Mouse (Mus musculus) kidney, postnatal 36 days (tissue): ENCODE measurements around the gene Erf.

Source experiments
- DNase-seq, 2 experiments: peaks; one replicate each; pipeline ENCODE4 v3.0.0; 2021 to 2022; ENCODE audit warnings: mixed read lengths in 2 of 2

Gene Erf

DNA sequence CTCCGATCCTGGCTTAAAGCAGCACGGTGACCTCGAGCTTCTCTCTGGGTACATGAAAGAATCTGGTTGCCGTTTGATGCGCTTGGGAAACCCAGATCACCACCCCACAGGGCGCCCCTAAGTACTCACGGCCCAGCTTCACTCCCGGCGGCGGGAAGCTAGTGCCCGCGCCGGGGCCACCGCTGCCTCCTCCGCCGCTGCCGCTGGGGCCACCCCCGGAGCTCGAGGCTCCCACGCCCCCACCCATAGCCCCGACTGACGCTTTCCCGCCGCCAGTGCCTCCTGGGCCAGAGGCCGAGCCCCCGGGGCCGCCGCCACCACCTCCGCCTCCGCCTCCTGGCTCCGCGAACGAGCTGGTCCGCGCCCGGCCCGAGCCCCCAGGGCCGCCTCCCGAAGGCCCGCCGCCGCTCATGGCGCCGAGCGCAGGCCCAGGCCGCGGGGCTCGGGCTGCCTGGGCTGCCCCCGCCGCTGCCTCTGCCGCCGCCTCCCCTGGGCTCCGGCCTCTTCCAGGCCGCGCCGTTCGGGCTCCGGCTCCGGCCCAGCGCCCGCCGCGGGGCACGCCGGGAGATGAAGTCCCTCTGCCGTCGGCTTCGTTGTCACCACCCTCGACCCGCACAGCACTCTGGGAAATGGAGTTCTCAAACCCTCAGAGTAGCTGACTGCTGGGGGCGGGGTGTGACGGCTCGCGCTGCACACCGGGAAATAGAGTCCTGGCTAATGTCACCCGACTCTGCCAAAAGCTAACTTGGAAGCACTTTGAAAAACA is 13.1 kb downstream of the Erf start, which contains the start of gene Gsk3a:
TSS of gene Gsk3a (minus strand) at position 603 of the 766 bp plus-strand sequence.
- peak; percentile 99 to 100 for DNase-seq

DNA sequence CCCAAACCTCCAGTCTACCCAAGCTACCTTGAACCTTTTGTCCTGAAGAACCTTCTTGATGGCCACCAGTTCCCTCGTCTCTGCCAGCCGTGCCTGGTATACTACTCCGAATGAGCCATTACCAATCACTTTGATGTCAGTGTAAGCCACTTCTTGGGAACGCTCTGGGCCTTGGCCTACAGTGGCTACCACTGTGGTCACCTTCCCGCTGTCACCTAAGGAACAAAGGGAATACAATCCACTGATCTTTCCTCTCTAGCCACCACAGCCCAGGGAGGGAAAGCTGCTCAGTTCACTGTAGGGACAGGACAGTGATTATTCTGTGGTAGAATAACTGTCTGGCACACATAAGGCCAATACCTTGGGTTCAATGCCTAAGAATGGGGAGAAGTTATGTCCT is 15.0 kb downstream of the Erf start:
- no peak for DNase-seq

DNA sequence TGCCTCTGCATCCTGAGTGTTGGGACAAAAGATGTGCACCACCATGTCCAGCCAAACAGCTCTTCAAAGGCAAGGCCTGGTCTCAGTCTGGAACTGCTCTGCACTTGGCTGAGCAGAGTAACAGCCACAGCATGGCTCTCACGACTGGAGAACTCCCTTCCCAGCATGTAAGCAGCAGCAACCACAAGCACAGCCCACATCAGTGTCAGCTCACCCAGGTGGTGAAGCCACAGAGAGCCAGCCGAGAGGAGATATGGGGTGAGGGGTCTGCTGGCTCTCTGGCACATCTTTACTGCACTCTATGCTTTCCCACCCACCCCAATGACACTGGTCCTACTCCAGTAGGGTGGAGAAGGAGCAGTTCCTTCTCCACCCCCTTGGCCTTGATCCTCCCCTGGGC is 17.5 kb downstream of the Erf start:
- no peak for DNase-seq

DNA sequence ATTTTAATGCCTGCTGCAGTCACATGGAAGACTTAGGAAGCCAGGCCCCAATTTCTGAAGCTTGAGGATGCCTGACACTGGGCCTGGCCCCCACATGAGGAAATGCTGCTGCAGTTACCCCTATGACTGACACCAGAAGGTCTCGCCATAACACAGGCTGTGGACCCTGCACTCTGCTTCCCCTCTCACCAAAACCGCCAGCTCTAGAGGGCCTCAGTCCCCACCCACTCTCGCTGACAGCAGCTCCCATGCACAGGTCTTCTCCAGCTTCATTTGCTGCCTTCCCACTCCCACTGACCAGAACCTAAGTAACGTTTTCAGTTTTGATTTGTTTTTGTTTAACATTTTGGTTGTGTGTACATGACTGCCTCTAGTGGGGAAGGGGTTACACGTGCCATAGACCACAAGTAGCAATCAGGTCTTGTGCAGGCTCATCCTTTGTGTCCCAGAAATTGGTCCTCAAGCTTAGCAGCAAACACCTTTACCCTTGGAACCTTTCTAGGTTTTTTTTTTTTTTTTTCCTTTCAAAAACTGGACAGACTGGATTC is 18.4 kb downstream of the Erf start:
- no peak for DNase-seq

DNA sequence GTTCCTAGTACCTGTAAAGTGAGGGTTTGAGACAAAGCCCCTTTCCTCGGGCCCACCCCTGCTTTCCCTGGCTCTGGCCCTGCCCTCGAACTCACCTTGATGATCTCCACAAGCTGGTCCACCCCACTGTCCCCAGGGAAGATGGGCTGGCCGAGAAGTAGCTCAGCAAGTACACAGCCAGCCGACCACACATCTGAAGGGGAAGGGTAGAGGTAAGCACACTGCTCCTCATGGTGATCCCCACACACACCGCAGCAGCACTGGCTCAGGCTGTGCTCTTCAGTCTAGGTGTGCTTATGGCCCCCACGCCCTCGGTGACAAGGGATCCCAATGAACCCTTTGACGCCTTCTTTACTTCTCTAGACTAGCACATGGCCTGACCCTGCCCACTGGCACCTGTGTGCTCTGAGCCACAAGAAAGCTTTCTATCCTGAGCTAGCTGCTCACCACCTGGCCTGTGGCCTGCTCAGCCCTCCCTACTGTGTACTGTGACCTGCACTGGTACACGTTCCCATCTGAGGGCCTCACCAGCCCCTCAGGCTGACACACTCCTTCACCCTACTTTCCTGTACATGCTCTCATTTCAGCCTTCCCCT is 19.8 kb downstream of the Erf start:
- no peak for DNase-seq

DNA sequence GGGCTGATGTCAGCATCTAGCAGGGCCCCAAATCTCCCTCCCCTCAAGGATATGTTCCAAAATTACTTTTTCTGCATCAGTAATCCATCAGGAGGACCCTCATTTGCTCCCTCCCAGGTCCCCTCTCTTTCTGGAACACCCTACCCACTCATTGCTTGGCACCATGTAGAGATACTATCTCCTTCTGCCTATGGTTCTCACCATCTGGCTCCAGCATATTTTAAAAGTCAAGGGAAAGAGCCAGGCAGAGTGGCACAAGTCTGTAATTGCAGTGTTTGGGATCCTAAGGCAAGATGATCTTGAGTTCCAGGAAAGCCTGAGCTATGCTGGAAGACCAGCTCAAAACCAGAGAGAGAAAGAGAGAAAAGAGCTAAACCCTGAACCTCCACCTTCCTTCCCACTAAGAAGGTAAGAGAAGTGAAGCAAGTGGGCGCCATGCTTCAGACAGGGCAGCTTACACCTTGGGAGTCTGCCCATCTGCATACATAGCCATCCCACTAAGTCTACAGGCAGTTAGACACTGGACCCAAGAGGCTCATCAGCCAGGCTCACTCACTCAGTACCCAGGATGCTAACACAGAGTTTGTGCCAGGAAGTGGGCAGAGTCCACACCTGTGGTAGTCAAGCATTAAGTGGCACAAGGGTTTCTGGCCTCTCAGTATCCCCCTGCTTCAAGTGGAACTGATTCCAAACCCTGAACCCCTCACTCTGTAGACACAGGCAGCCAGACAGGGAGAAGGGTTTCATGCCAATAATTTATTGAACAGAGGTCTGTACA is 22.8 kb downstream of the Erf start:
- peak; percentile 66 to 75 for DNase-seq

DNA sequence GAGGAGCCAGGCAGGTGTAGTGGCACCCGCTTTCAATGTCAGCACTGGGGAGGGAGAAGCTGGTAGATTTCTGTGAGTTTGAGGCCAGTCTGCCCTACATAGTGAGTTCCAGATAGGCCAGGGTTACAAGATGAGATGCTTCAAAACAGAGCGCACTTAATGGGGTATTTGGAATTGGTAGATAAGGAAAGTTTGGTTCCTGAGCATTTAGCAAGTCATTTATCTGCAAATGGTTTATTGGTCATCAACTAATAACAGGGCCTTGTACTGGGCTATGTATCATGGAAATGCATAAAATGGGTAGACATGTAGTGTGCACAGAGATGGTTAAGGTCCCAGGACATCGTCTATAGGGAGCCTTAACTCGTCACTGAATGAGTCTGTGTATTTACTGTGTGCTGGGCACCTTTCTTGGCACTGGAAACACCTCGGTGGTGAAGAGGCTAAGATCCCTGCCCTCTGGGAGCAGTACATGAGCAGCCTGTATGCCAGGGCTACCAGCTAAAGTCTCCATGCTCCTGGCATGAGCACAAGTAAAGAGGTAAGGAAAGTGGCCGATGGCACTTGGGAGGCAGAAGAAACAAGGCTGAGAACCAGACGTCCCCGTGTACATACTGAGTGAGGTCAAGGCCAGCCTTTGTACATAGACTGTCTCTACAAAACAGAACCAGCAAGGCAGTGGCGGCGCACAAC is 28.1 kb downstream of the Erf start:
- no peak for DNase-seq

DNA sequence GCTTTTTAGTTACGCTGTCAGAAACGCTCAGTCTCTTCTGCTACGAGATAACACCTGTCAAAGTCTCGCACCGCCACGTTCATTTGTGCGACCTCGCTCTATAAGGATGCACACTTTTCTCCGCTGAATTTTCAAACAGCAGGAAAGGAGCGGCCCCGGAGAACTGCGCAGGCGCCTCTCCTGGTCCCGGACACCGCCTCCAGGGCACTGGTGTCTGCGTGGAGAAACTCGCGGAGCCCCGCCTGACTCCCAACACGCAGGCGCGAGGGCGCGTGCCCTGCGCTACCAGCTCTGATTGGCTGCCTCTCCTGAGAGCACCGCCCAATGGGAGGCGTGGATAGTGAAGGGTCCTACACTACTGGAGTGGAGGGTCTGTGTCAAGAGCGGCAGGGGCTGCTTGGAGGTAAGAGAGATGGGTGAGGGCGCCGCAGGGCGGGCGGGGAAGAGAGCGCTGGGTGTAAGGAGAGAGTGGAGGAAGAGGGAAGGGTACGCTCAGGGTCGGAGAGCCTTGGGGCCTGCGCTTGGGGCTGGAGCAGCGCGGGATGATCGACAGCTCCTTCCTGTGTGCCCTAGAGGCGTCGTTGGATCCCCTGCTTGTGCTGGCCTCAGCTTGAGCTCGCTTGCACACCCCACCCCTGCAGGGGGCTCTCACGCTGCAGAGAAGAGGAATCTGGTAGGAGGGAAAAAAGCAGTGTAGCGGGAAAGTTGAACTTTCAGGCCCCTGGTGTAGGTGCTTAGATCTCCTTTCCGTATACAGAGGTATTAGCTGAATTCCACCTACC is 29.3 kb downstream of the Erf start, which contains the start of gene Zfp526:
TSS of gene Zfp526 (plus strand) at position 324 of the 782 bp plus-strand sequence.
- DNase-seq, result peak; percentile 99

DNA sequence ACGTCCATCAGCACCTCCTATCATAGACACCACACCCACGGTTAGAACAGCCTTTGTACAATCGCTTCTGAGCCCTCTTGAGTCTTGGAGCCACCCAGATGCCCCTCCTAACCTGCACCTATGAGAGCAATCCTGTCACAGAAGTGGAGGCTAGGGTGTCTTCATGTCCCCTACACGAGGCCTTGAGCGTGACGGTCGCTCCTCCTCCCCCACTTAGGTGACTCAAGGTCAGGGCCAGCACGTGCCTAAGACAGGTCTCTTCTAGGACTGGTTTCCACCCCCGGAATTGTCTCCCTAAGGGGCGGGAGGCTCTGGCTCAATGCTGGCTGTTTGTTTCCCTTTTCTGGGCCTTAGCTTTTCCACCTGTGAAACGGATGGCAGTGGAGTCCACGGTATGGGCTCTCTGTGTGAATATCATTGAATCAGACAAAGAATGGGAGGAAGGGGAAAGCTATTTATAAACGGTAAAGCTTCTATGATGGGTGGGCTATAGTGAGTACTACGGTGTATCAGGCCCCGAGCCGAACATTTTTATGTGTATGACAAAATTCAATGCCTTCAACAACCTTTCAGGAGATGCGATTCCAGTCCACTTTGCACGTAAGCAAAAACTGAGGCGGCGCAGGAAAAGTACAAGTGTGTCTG is 30.0 kb downstream of the Erf start, which contains the start of gene Dedd2:
TSS of gene Dedd2 (minus strand) at position 159 of the 645 bp plus-strand sequence.
- peak; percentile 64 to 67 for DNase-seq

DNA sequence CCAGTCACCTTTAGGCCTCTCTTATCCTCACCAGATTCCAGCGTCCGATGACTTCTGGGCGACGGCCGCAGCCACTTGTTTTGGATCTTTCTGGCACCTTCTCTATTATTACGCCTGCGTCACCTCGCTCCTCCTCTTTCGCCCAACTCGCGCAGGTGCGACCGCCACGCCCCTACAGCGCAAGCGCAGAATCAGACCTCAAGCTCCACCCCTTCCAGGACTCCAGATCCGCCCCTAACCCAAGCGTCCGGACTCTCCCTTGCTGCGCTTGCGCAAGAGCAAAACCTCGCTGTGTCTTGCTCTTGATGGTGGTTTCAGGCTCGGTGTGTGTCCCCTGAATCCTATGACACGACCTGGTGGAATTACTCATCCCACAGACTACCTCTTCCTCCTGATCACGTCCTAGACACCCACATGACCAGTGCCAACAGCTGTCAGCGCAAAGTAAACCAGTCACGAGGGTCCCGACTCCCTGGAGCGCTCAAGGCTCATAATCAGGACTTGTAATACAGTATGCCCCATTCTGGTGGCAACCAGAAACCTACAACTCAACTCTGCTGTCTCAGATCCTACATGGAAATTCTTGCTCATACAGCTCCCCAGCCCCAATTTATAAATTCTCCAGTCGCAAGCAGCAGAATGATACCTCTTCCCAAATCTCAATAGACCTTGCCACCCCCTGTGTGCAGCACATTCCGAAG is 30.7 kb downstream of the Erf start:
- DNase-seq, result peak; percentile 97

DNA sequence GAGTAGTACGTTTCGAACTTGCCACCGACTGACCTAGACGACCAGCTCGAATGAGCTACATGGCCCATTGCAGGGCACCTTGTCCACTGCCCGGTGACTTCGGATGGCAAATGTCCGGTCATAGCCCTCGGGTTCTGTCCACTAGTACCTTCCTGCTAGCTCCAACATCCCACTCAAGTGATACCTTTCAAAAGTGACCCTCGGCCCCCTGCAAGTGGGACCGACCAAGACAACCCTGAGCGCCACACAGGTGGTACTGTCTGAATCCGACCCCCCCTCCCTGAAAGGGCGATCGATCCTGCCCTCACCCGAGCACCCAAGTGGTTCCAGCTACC is 31.2 kb downstream of the Erf start:
- DNase-seq, result no peak

DNA sequence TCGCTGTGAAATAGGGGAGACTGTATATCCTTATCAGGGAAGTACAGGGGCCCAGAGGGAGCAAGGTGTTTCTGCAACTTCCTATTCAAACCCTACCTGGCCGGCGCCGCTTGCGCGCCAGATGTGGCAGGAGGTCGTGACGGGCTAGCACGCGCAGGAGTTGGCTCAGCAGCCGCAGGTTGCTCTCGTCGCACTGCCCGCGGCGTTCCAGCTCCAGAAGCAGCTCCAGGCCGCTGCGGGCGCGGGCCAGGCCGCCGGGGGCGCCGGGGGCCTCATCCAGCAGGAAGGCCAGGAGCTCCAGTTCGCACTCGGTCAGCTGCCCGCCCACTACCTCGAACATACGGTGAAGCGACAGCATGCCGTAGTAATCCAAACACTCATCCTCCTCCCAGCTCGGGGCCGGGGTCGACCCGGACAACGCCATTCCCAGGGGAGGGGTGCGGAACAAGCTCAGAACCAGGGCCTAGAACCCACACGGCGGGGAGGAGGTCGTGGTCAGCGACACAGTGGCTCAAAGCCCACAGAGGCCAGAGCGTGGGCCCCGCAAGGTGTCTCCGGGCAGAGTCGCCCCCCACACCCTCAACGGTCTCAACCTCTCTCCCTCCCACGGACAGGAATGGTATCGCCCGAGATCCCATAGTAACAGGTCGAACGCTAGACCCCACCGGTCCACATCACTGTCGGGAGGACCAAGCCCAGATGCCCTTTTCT is 31.7 kb downstream of the Erf start:
- peak; percentile 28 to 62 for DNase-seq

DNA sequence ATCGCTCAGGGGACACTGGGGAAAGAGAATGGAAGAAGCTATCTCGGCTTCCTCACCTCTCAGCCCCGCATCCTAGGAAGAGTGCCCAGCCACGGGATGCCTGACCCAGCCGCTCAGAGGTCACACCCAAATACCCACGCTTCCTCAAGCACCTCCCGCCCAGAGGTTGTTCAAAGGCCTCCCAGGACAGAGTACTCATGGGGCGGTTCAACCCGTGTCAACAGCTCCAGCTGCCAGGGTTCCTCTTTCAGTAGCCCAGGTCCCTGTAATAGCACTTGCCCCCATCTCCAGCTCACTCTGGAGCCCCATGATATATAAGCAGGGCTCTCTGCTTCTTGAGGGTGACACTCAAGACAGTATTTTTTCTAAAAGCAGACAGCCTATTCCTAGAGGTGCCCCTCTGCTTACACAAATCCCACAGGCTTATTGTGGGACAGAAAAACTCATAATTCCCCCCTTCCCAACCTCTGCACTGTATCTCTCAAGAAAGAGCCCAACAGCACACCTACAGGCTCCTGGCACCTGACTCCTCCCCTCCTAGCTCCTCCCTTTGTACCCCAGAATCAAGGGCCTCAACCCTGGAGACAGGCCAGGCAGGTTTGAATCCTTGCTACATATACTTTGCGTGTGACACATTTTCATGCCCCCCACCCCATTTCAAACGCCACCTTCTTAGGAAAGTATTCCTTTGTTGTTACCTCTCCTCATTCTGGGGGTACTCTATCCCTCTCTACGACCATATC is 32.7 kb downstream of the Erf start:
- DNase-seq, result peak; percentile 64 to 69

DNA sequence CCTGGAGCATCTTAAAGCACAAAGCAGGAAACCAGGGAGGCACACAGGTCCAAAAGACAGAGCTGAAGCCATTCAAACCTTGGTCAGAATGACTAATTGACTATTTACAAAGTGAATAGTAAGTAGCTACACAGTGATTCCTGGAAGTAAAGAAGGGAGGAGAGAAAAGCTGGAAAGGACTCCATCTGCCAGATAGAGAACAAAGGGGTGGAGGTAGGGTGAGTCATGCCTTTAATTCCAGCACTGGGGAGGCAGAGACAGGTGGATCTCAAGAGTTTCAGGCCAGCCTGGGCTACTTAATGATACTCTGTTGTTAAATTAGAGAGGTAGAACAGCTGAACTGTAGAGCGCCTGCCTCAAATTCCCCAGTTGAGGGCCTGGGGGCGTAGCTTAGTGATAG is 36.4 kb downstream of the Erf start:
- DNase-seq, result no peak

DNA sequence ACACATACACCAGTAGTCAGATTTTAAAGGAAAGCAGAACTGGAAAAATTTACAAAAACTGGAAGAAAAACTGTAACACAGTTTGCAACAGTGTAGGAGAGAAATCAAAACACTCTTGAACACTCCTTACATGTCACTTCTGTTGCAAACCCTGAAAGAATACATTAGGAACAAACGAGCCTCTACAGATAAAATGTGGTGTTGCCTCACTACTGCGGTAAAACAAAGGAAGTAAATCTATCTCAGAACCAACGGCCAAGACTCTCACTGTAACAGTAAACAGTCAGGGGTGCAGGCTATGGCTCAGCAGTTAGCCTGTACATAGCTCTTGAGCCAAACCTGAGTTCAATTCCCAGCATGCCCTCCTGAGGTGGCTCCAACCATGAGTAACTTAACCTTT is 37.5 kb downstream of the Erf start:
- DNase-seq, result no peak

DNA sequence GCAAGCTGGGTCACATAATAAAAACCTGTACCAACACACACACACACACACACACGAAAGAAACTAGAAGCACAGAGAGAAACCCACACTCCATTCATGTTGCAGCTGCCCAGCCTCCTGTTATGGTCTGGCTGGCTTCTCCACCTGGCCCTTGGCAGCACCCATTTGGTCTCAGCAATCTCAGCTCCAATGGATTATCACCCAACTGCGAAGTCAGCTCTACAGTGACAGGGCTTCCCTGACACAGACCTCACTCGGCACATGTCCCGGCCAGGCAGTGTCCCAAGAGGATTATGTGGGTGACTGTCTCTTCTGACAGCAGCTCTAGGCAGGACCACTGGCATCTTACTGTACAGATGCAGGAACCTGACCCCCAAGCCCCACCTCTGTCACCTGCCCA is 40.1 kb downstream of the Erf start:
- DNase-seq, result no peak

DNA sequence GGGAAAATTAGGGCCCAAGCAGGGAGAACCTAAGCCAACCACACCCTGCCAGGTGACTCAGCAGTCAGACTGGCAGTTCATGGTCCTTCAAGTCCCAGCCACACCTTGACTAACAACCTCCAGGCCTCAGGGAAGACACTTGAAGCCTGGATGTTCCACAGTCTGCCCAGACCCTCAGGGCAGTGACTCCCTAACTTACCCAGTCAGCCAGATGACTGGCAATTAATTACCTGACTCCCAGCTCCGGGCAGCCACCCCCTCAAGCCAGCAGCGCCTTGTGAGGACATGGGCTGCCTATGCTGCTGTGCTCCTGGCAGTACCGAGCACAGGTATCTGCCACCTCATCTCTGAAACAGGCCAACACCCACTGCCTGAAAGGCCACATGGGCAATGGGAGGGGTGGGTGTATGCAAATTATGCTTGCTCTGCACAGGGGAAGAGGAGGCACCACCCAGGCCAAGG is 41.4 kb downstream of the Erf start:
- DNase-seq, result no peak

DNA sequence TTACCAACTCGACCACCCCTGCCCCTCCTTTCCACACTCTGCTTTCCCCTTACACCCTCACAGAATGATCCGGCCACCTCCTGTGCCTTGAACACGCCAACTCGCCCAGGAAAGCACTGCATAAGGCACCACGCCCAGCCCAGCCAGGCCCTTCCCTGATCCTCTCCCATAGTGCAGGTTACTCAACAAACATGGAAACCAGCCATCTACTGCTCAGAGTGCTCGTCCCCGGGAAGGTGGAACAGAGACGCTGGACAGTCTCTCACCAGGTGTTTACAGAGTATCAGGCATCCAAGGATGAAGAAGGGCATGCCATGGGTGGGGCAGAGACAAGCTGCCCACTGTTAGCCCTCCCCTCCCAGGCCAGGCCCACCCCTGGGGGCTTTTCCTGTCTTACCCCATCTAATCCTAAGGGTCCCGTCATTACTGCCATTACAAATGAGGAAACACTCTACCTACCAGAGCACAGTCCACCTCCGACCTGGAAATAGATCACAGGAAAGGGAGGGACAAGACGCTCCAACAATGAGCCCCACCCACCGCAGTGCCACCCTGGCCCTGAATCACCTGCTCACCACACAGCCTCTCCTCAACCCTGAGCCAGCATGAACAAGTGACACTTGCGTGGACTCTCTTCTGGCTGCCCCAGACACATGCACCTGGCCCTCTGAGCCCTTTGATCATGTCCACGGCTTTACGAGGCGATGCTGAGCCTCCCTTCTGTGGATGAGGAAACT is 44.3 kb downstream of the Erf start:
- no peak for DNase-seq
